Mouse (Mus musculus) megakaryocyte, embryonic 14.5 days (primary cell): ENCODE results near the gene Hfe2.

Experiments used
- FLI1 ChIP-seq: IDR thresholded peaks from 2 replicates; pipeline ENCODE4 v1.6.1; 2012; ENCODE audit warnings: low read length, inconsistent platforms, mixed read lengths
- GATA1 ChIP-seq: IDR thresholded peaks from 3 replicates; pipeline ENCODE4 v1.6.1; 2012; ENCODE audit warnings: mixed read lengths, low read length, inconsistent platforms, borderline replicate concordance

DNA sequence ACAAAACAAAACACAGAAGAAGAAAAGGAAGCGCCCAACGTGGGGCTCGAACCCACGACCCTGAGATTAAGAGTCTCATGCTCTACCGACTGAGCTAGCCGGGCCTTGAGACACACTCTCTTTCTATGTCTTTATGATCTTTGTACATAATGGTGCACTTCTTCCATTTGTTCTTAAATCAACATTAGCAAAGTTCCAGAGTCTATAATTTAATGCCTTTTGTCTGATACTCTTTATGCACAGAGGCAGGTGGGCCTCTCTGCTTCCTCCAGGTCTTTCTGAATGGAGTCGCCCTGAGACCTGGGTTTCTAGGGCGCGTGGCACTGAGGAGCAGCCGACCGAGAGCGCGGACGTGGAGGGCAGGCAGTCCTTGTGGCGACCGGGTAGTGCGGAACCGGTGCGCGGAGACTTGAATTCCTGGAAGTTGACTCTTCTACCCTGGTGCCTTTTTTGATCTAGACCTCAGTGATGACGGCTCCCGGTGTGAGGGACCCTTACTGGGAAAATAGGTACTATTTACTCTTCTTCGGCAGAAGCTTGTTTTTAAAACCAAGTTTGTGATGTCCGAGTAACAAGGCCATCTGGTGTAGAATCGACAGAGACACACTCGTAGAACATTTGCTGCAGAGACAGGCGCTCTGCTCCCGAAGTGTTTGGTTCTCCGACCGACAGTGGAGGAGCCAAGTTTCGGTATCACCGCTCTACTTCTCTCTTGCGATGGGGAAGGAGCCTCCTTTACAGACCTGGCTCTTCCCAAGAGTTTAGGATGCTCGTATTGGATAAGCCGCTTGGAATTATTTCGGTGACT, 25.3 kb upstream of the Hfe2 start:
- TF ChIP-seq GATA1 (no peak), FLI1 (no peak)
